Mouse (Mus musculus): ENCODE measurements around the gene H2al1n. TPM values are rescaled to one million over a fixed set of nuclear protein-coding genes. Genes with fewer than 3 reads are reported as not detected.
"Not testable (repeated sequence)": the region's sequence is repeated elsewhere in the genome, so short reads cannot be mapped to it uniquely, and the experiment has no call there.

Gene H2al1n
- total RNA-seq (2021) = not detected
- long read RNA-seq = 0 reads

DNA sequence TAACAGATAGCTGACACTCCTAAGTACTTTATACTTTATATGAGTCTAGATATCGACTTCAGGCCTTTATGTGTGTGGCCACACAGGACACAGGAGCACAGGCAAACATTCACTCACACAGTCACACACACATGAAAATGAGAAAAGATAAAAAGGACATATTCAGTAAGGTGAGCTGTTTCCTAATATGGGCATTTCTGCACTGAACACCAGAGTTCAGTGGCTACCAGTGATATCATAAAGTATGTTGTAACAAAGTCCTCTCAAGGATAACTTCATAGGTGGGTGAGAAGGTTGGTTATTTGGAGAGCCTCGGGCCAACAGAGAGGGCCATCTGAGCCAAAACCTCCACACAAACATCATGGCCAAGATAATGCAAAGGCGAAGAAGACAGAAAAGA is at the start of gene H2al1n:
Gene H2al1n, plus strand, starts transcription at position 301 of the 400 bp plus-strand sequence.
- DNase-seq (ENCODE audit: low spot score in 2 of 2) = not testable (repeated sequence)

- DNase-seq (ENCODE audit: low spot score in 2 of 2) = no peak
These were observed 11.7 kb upstream of the H2al1n start for GRCm38 (mm10) chrX:14199284-14199683.

GRCm38 (mm10) chrX:14206112-14206875 is 4.7 kb upstream of the H2al1n start:
- DNase-seq (ENCODE audit: low spot score in 2 of 2) = peak in 1 of 2 experiments; percentile 4

DNA sequence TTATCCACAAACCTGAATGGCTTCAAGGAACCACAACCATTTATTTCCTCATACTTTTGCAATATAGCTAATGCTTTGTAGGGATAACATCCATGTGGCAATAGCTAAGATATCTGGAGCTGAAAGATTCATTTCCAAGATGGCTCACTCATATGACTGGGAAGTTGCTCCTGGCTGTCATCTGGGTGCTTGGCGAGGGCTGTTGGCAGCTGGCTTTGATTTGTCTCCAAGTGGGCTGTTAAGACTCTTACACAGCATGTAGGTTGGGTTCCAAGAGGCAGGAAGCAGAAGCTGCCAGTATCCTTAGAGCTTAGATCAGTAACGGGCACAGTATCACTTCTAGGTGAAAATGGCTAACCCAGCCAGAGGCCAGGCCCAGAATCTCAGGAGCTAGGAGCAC is 18.3 kb downstream of the H2al1n start:
- no peak for DNase-seq (ENCODE audit: low spot score in 2 of 2)

DNA sequence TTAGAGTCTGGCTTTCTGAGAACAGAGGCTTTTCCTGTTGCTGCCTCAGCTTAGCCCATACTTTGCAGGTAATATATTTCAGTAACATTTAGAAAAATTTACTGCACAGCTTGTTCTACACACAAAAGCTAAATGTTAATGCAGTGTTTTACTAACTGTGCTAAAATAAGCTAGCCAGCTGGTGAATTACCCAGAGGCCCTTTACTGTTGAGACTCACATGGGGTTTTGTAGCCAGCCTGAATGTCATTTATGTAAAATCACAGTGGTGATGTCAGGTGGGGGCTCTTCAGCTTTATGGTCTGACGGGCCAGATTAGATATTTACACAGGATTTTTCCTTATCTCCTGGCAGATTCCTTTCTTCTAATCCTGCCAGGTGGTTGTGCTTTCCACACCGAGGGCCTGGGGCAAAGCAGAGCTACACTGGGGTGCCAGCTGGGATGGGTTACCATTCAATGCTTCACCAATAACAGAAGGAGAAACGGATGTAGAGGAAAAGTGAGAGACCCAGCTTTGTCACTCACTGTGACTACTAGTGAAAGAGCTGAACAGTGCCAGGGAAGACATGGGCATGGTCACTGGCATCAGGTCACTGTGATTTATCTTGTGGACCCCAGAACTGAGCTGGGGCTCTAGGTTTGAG is 48.8 kb downstream of the H2al1n start:
- DNase-seq (ENCODE audit: low spot score in 2 of 2) = peak in 1 of 2 experiments; percentile 3

Measured in layer of hippocampus, postnatal 10 days (tissue).